Mouse (Mus musculus) small intestine, adult 2 months (tissue): ENCODE measurements around the gene Vps37b.

ENCODE experiments used
- CTCF ChIP-seq: fragments of 200-500 bp; IDR thresholded peaks from 2 replicates; pipeline ENCODE4 v1.5.1; 2012; ENCODE audit warnings: low read depth, mild to moderate bottlenecking, control low read depth, inconsistent platforms, low read length, moderate library complexity, mixed read lengths; ENCODE audit not compliant: insufficient replicate concordance, insufficient read length; ENCODE audit errors: extremely low read depth
- POLR2A ChIP-seq: fragments of 200-500 bp; IDR thresholded peaks from 2 replicates; pipeline ENCODE4 v1.6.1; 2012; ENCODE audit warnings: low read depth, mild to moderate bottlenecking, control low read depth, inconsistent platforms, low read length, moderate library complexity

- no peak for TF ChIP-seq CTCF
- TF ChIP-seq POLR2A = no peak
These were observed 24.9 kb upstream of the Vps37b start for GRCm38 (mm10) chr5:124056956-124057355.
